Mouse (Mus musculus): ENCODE measurements at regions not wholly inside any gene's neighbourhood (a gene's known extent, or its start where the extent isn't known, plus 50 kb on each side); places are given as distances from the start of the nearest gene placed in this dataset.

GRCm38 (mm10) chr1:105082823-105083550 lies 273.5 kb downstream of the Rnf152 start:
- no peak for TF ChIP-seq POLR2A (IDR thresholded peaks at IDR 0.05; ENCODE audit: low read depth, low read length)
- TF ChIP-seq CTCF (IDR thresholded peaks at IDR 0.05; ENCODE audit: extremely low read depth, insufficient read depth, insufficient read length, insufficient replicate concordance) = no peak
- no peak for DNase-seq (ENCODE audit: low read depth in 1 of 2, low spot score in 2 of 2)
- H3K27me3 ChIP-seq (ENCODE audit: control insufficient read depth, insufficient read depth, low read length) = no peaks in the 10 kb centered on the region
- no peak overlapping the region for H3K4me3 ChIP-seq (ENCODE audit: extremely low read depth, insufficient read depth, insufficient read length)
- 82% methylated on average over 2 of the region's 2 CpGs for WGBS
- H3K36me3 ChIP-seq (ENCODE audit: control insufficient read depth, insufficient read depth, low read length) = no peaks in the 10 kb centered on the region
- no peak overlapping the region for H3K27ac ChIP-seq (ENCODE audit: insufficient read depth, low read length)
- no peaks in the 10 kb centered on the region for H3K4me1 ChIP-seq (ENCODE audit: control insufficient read depth, insufficient read depth, insufficient read length)

- no peak for TF ChIP-seq POLR2A (IDR thresholded peaks at IDR 0.05; ENCODE audit: low read depth, low read length)
- TF ChIP-seq CTCF (IDR thresholded peaks at IDR 0.05; ENCODE audit: extremely low read depth, insufficient read depth, insufficient read length, insufficient replicate concordance) = no peak
- DNase-seq (ENCODE audit: low read depth in 1 of 2, low spot score in 2 of 2) = no peak
- H3K27ac ChIP-seq (ENCODE audit: insufficient read depth, low read length) = no peak overlapping the region
- H3K36me3 ChIP-seq (ENCODE audit: control insufficient read depth, insufficient read depth, low read length) = no peaks in the 10 kb centered on the region
- WGBS = 51% methylated on average over 2 of the region's 2 CpGs
- no peaks in the 10 kb centered on the region for H3K4me1 ChIP-seq (ENCODE audit: control insufficient read depth, insufficient read depth, insufficient read length)
- no peaks in the 10 kb centered on the region for H3K27me3 ChIP-seq (ENCODE audit: control insufficient read depth, insufficient read depth, low read length)
- no peak overlapping the region for H3K4me3 ChIP-seq (ENCODE audit: extremely low read depth, insufficient read depth, insufficient read length)
Measured at GRCm38 (mm10) chr1:105081942-105082341, 274.6 kb downstream of the Rnf152 start.

GRCm38 (mm10) chr1:105079437-105079836 lies 277.1 kb downstream of the Rnf152 start:
- DNase-seq (ENCODE audit: low read depth in 1 of 2, low spot score in 2 of 2) = no peak
- no peaks in the 10 kb centered on the region for H3K36me3 ChIP-seq (ENCODE audit: control insufficient read depth, insufficient read depth, low read length)
- no peak overlapping the region for H3K4me3 ChIP-seq (ENCODE audit: extremely low read depth, insufficient read depth, insufficient read length)
- 85% methylated on average over 5 of the region's 5 CpGs for WGBS
- H3K27me3 ChIP-seq (ENCODE audit: control insufficient read depth, insufficient read depth, low read length) = no peaks in the 10 kb centered on the region
- no peak overlapping the region for H3K27ac ChIP-seq (ENCODE audit: insufficient read depth, low read length)
- no peaks in the 10 kb centered on the region for H3K4me1 ChIP-seq (ENCODE audit: control insufficient read depth, insufficient read depth, insufficient read length)
- TF ChIP-seq POLR2A (IDR thresholded peaks at IDR 0.05; ENCODE audit: low read depth, low read length) (no peak), CTCF (IDR thresholded peaks at IDR 0.05; ENCODE audit: extremely low read depth, insufficient read depth, insufficient read length, insufficient replicate concordance) (no peak)

- no peak for DNase-seq (ENCODE audit: low read depth in 1 of 2, low spot score in 2 of 2)
- Histone ChIP-seq H3K4me3 (ENCODE audit: extremely low read depth, insufficient read depth, insufficient read length) (no peak overlapping the region), H3K27ac (ENCODE audit: insufficient read depth, low read length) (no peak overlapping the region), H3K36me3 (ENCODE audit: control insufficient read depth, insufficient read depth, low read length) (no peaks in the 10 kb centered on the region), H3K27me3 (ENCODE audit: control insufficient read depth, insufficient read depth, low read length) (no peaks in the 10 kb centered on the region), H3K4me1 (ENCODE audit: control insufficient read depth, insufficient read depth, insufficient read length) (no peaks in the 10 kb centered on the region)
- 89% methylated on average over 3 of the region's 3 CpGs for WGBS
- TF ChIP-seq CTCF (IDR thresholded peaks at IDR 0.05; ENCODE audit: extremely low read depth, insufficient read depth, insufficient read length, insufficient replicate concordance) = no peak
- no peak for TF ChIP-seq POLR2A (IDR thresholded peaks at IDR 0.05; ENCODE audit: low read depth, low read length)
Measured at GRCm38 (mm10) chr1:105075728-105076127, 280.8 kb downstream of the Rnf152 start.

GRCm38 (mm10) chr1:105074326-105074725 lies 282.2 kb downstream of the Rnf152 start:
- WGBS = 74% methylated on average over 1 of the region's 1 CpGs
- no peak for TF ChIP-seq POLR2A (IDR thresholded peaks at IDR 0.05; ENCODE audit: low read depth, low read length)
- no peak for TF ChIP-seq CTCF (IDR thresholded peaks at IDR 0.05; ENCODE audit: extremely low read depth, insufficient read depth, insufficient read length, insufficient replicate concordance)
- H3K4me1 ChIP-seq (ENCODE audit: control insufficient read depth, insufficient read depth, insufficient read length) = no peaks in the 10 kb centered on the region
- H3K4me3 ChIP-seq (ENCODE audit: extremely low read depth, insufficient read depth, insufficient read length) = no peak overlapping the region
- H3K27ac ChIP-seq (ENCODE audit: insufficient read depth, low read length) = no peak overlapping the region
- H3K27me3 ChIP-seq (ENCODE audit: control insufficient read depth, insufficient read depth, low read length) = no peaks in the 10 kb centered on the region
- no peaks in the 10 kb centered on the region for H3K36me3 ChIP-seq (ENCODE audit: control insufficient read depth, insufficient read depth, low read length)
- DNase-seq (ENCODE audit: low read depth in 1 of 2, low spot score in 2 of 2) = no peak

GRCm38 (mm10) chr1:105070661-105071455 lies 285.7 kb downstream of the Rnf152 start:
- DNase-seq (ENCODE audit: low read depth in 1 of 2, low spot score in 2 of 2) = no peak
- no peak overlapping the region for H3K27ac ChIP-seq (ENCODE audit: insufficient read depth, low read length)
- TF ChIP-seq CTCF (IDR thresholded peaks at IDR 0.05; ENCODE audit: extremely low read depth, insufficient read depth, insufficient read length, insufficient replicate concordance) = no peak
- no peak for TF ChIP-seq POLR2A (IDR thresholded peaks at IDR 0.05; ENCODE audit: low read depth, low read length)
- no peak overlapping the region for H3K4me3 ChIP-seq (ENCODE audit: extremely low read depth, insufficient read depth, insufficient read length)
- H3K27me3 ChIP-seq (ENCODE audit: control insufficient read depth, insufficient read depth, low read length) = no peaks in the 10 kb centered on the region
- H3K36me3 ChIP-seq (ENCODE audit: control insufficient read depth, insufficient read depth, low read length) = no peaks in the 10 kb centered on the region
- H3K4me1 ChIP-seq (ENCODE audit: control insufficient read depth, insufficient read depth, insufficient read length) = no peaks in the 10 kb centered on the region
- WGBS = 64% methylated on average over 3 of the region's 3 CpGs

- DNase-seq (ENCODE audit: low read depth in 1 of 2, low spot score in 2 of 2) = no peak
- 75% methylated on average over 4 of the region's 4 CpGs for WGBS
- Histone ChIP-seq H3K4me1 (ENCODE audit: control insufficient read depth, insufficient read depth, insufficient read length) (no peaks in the 10 kb centered on the region), H3K27me3 (ENCODE audit: control insufficient read depth, insufficient read depth, low read length) (no peaks in the 10 kb centered on the region), H3K4me3 (ENCODE audit: extremely low read depth, insufficient read depth, insufficient read length) (no peak overlapping the region), H3K36me3 (ENCODE audit: control insufficient read depth, insufficient read depth, low read length) (no peaks in the 10 kb centered on the region), H3K27ac (ENCODE audit: insufficient read depth, low read length) (no peak overlapping the region)
- TF ChIP-seq POLR2A (IDR thresholded peaks at IDR 0.05; ENCODE audit: low read depth, low read length) = no peak
- TF ChIP-seq CTCF (IDR thresholded peaks at IDR 0.05; ENCODE audit: extremely low read depth, insufficient read depth, insufficient read length, insufficient replicate concordance) = no peak
Measured at GRCm38 (mm10) chr1:105067902-105068301, 288.6 kb downstream of the Rnf152 start.

Data from spleen, adult 2 months (tissue).